Comparison of ENCODE assay signal across 9 mouse cellular contexts in genomic region chr11:71005046-71005445, GRCm38 (mm10). TPM values are rescaled to one million over a fixed set of nuclear protein-coding genes. Genes with fewer than 3 reads are reported as not detected.
A peak's percentile ranks its signal among the peaks of the same experiment; 100 is the strongest.
DNase-seq lines count a peak whose midpoint lies in the region; ATAC-seq and TF ChIP-seq lines count a peak whose summit lies in the region.
"Had no signal": no experiment of that assay in that cellular context is flagged by ENCODE, and none has a peak within 500 bp of the region (broad histone marks: within the 10 kb centered on the region; RNA-seq: fewer than 3 reads in every experiment).

No protein-coding gene starts in this region.

- 62% methylated on average over 5 of the region's 5 CpGs for WGBS in heart, embryonic 14.5 days
- 64% methylated on average over 5 of the region's 5 CpGs for WGBS in hindbrain, embryonic 10.5 days
- WGBS in midbrain, embryonic 11.5 days, result 71% methylated on average over 5 of the region's 5 CpGs

- H3K27ac ChIP-seq in heart, embryonic 14.5 days (replicated peaks in 1 of 2; ENCODE audit: control insufficient read depth in 1 of 2, insufficient read depth in 1 of 2, low read depth in 2 of 2, low read length in 2 of 2), result no peak overlapping the region
- no peak overlapping the region for H3K27ac ChIP-seq in MEL (ENCODE audit: control insufficient read depth, low read depth, low read length)
- H3K27ac ChIP-seq in hindbrain, embryonic 10.5 days, result peak overlapping the region; percentile 86
- no peak overlapping the region for H3K27ac ChIP-seq in midbrain, embryonic 11.5 days (ENCODE audit: low read depth, low read length)

- no peak for TF ChIP-seq CTCF in MEL (IDR thresholded peaks at IDR 0.05 in 2 of 3, conservative IDR thresholded peaks at IDR 0.05 in 1 of 3; ENCODE audit: control insufficient read depth in 1 of 3, insufficient read depth in 1 of 3, low read depth in 2 of 3, low read length in 3 of 3, poor library complexity in 1 of 3, severe bottlenecking in 1 of 3)

- TF ChIP-seq EP300 in MEL (IDR thresholded peaks at IDR 0.05; ENCODE audit: low read depth in 1 of 2, low read length in 2 of 2), result no peak

- TF ChIP-seq RAD21 in MEL (IDR thresholded peaks at IDR 0.05; ENCODE audit: low read depth, low read length), result no peak

- no peak for ATAC-seq in heart, embryonic 14.5 days (ENCODE audit: insufficient number of reproducible peaks, insufficient read depth, low FRiP score, low read depth)
- no peak for ATAC-seq in midbrain, embryonic 11.5 days (ENCODE audit: low FRiP score)
- ATAC-seq in monocyte, adult 5-6 weeks (replicated peaks; ENCODE audit: insufficient number of reproducible peaks, low FRiP score, low TSS enrichment, poor library complexity, severe bottlenecking), result no peak
- ATAC-seq in cerebellum, adult (ENCODE audit: insufficient number of reproducible peaks, low FRiP score, low TSS enrichment), result no peak

- peak overlapping the region; percentile 65 for H3K4me2 ChIP-seq in heart, embryonic 14.5 days (ENCODE audit: low read length)
- H3K4me2 ChIP-seq in midbrain, embryonic 11.5 days, result peak overlapping the region; percentile 42

- TF ChIP-seq POLR2A in MEL (IDR thresholded peaks at IDR 0.05; ENCODE audit: control insufficient read depth in 1 of 2, insufficient read depth in 1 of 2, low read depth in 1 of 2, low read length in 2 of 2, poor library complexity in 1 of 2), result no peak

- H3K36me3 ChIP-seq in heart, embryonic 14.5 days (ENCODE audit: control insufficient read depth, insufficient read depth, low read length), result peaks cover 41% of the 10 kb centered on the region
- peaks cover 5 to 16% of the 10 kb centered on the region in 2 experiments; a peak in 3 of 4 replicates for H3K36me3 ChIP-seq in MEL (ENCODE audit: control insufficient read depth in 1 of 2, insufficient read depth in 2 of 2, low read length in 2 of 2)
- H3K36me3 ChIP-seq in hindbrain, embryonic 10.5 days, result peaks cover 42% of the 10 kb centered on the region
- peaks cover 2% of the 10 kb centered on the region for H3K36me3 ChIP-seq in midbrain, embryonic 11.5 days (ENCODE audit: control insufficient read depth, insufficient read depth, low read length)

- peaks cover 3 to 17% of the 10 kb centered on the region in 2 experiments; a peak in 3 of 4 replicates for H3K4me1 ChIP-seq in heart, embryonic 14.5 days (ENCODE audit: control insufficient read depth in 2 of 2, insufficient read depth in 2 of 2, low read length in 2 of 2)
- peaks cover 0 to 10% of the 10 kb centered on the region in 2 experiments; a peak in 3 of 4 replicates for H3K4me1 ChIP-seq in MEL (ENCODE audit: control insufficient read depth in 1 of 2, insufficient read depth in 2 of 2, low read length in 2 of 2)
- peaks cover 20% of the 10 kb centered on the region for H3K4me1 ChIP-seq in hindbrain, embryonic 10.5 days (replicated peaks)
- H3K4me1 ChIP-seq in midbrain, embryonic 11.5 days (ENCODE audit: control insufficient read depth, insufficient read depth, low read length), result peaks cover 14% of the 10 kb centered on the region

- H3K79me2 ChIP-seq in MEL (ENCODE audit: control insufficient read depth, insufficient read depth, low read length, poor library complexity), result peaks cover 33% of the 10 kb centered on the region

- H3K9me3 ChIP-seq in heart, embryonic 14.5 days (ENCODE audit: control insufficient read depth, low read length), result no peaks in the 10 kb centered on the region
- no peaks in the 10 kb centered on the region for H3K9me3 ChIP-seq in MEL (replicated peaks; ENCODE audit: insufficient read depth, low read length)
- no peaks in the 10 kb centered on the region for H3K9me3 ChIP-seq in hindbrain, embryonic 10.5 days
- no peaks in the 10 kb centered on the region for H3K9me3 ChIP-seq in midbrain, embryonic 11.5 days (ENCODE audit: control insufficient read depth, low read length)

- H3K9ac ChIP-seq in heart, embryonic 14.5 days (ENCODE audit: low read length), result peak overlapping the region; percentile 22
- H3K9ac ChIP-seq in MEL (ENCODE audit: control insufficient read depth, low read depth, low read length, poor library complexity, severe bottlenecking), result peak overlapping the region; percentile 34
- H3K9ac ChIP-seq in midbrain, embryonic 11.5 days (ENCODE audit: low read length), result peak overlapping the region; percentile 27; the same call in 1 of the 2 replicates

- H3K4me3 ChIP-seq in heart, embryonic 14.5 days (ENCODE audit: control insufficient read depth in 1 of 2, insufficient read depth in 1 of 2, low read depth in 1 of 2, low read length in 2 of 2), result peak overlapping the region in 1 of 2 experiments; percentile 86; a peak in 2 of 4 replicates
- peak overlapping the region; percentile 13 to 61; a peak in 3 of 4 replicates for H3K4me3 ChIP-seq in MEL (ENCODE audit: control insufficient read depth in 1 of 2, insufficient read depth in 1 of 2, low read depth in 2 of 2, low read length in 2 of 2)
- H3K4me3 ChIP-seq in hindbrain, embryonic 10.5 days, result peak overlapping the region; percentile 71
- H3K4me3 ChIP-seq in midbrain, embryonic 11.5 days (ENCODE audit: low read depth, low read length), result peak overlapping the region; percentile 89; the same call in 1 of the 2 replicates

- H3K27me3 ChIP-seq in heart, embryonic 14.5 days (ENCODE audit: control insufficient read depth, insufficient read depth, low read length), result no peaks in the 10 kb centered on the region
- no peaks in the 10 kb centered on the region for H3K27me3 ChIP-seq in MEL (ENCODE audit: control insufficient read depth in 1 of 2, insufficient read depth in 2 of 2, low read length in 2 of 2)
- H3K27me3 ChIP-seq in hindbrain, embryonic 10.5 days (ENCODE audit: insufficient read depth, poor library complexity, severe bottlenecking), result no peaks in the 10 kb centered on the region
- H3K27me3 ChIP-seq in midbrain, embryonic 11.5 days (ENCODE audit: control insufficient read depth, insufficient read depth, low read length), result no peaks in the 10 kb centered on the region

- no peak for DNase-seq in heart, adult 18-20 months
- DNase-seq in MEL (ENCODE audit: low read depth, low spot score), result peak; percentile 37
- no peak for DNase-seq in hindbrain, embryonic 10.5 days (ENCODE audit: low spot score)
- DNase-seq in midbrain, embryonic 11.5 days (ENCODE audit: low spot score, missing footprints), result no peak
- DNase-seq in spleen, adult 12 weeks (ENCODE audit: low spot score), result no peak

TF ChIP-seq in MEL, 35 proteins besides CTCF, POLR2A, EP300 and RAD21 (continues in another document):
- TF ChIP-seq TCF12 (IDR thresholded peaks at IDR 0.05; ENCODE audit: low read depth, low read length), result no peak
- TF ChIP-seq SIN3A (IDR thresholded peaks at IDR 0.05; ENCODE audit: low read length), result no peak
- no peak for TF ChIP-seq USF2 (IDR thresholded peaks at IDR 0.05; ENCODE audit: borderline replicate concordance in 1 of 2, insufficient read depth in 1 of 2, low read depth in 1 of 2, low read length in 2 of 2)

RNA-seq across cellular contexts. Expression of gene Dhx33, which starts 0.8 kb away (rescaled TPM):
- polyA plus RNA-seq in heart, embryonic 14.5 days (2014; fragmentation: Nextera tagmentation; extraction: Ambion mirVana), result 13.3 and 13.6 TPM in 2 replicates
- total RNA-seq in heart, adult 18-20 months (2021), result 1 to 10 TPM; 8.1 to 8.4 TPM
- total RNA-seq in MEL (2012; rRNA removed), result 40.2 and 49.8 TPM in 2 replicates
- polyA plus RNA-seq in MEL (2012; ENCODE audit: insufficient read depth in 1 of 2, insufficient read length in 2 of 2, low read depth in 1 of 2, low replicate concordance in 2 of 2, missing spikeins in 1 of 2), result 10 to 100 TPM in 1 of 2 experiments, not detected in 1; 42.6 TPM
- 18.8 and 21.7 TPM in 2 replicates for polyA plus RNA-seq in hindbrain, embryonic 10.5 days (2016; fragmentation: Nextera tagmentation; extraction: Ambion mirVana)
- 15.9 and 16.5 TPM in 2 replicates for polyA plus RNA-seq in midbrain, embryonic 11.5 days (2014; fragmentation: Nextera tagmentation; extraction: Ambion mirVana)
- 11.4 to 25.4 TPM (median 19.8 TPM) in 3 replicates for total RNA-seq in monocyte, adult 5-6 weeks (2017)

RNA-seq across cellular contexts. Expression of gene Mis12, which starts 14.4 kb away (rescaled TPM):
- polyA plus RNA-seq in heart, embryonic 14.5 days (2014; fragmentation: Nextera tagmentation; extraction: Ambion mirVana), result 17.2 and 18.2 TPM in 2 replicates
- total RNA-seq in heart, adult 18-20 months (2021), result 1 to 10 TPM; 7.9 to 8.1 TPM
- total RNA-seq in MEL (2012; rRNA removed), result 27.5 and 34.0 TPM in 2 replicates
- polyA plus RNA-seq in MEL (2012; ENCODE audit: insufficient read depth in 1 of 2, insufficient read length in 2 of 2, low read depth in 1 of 2, low replicate concordance in 2 of 2, missing spikeins in 1 of 2), result 10 to 100 TPM in 1 of 2 experiments, not detected in 1; 17.2 TPM
- polyA plus RNA-seq in hindbrain, embryonic 10.5 days (2016; fragmentation: Nextera tagmentation; extraction: Ambion mirVana), result 50.8 and 62.6 TPM in 2 replicates
- polyA plus RNA-seq in midbrain, embryonic 11.5 days (2014; fragmentation: Nextera tagmentation; extraction: Ambion mirVana), result 56.8 and 57.5 TPM in 2 replicates
- 11.7 to 25.6 TPM (median 16.2 TPM) in 3 replicates for total RNA-seq in monocyte, adult 5-6 weeks (2017)

RNA-seq across cellular contexts. Expression of gene Derl2, which starts 14.6 kb away (rescaled TPM):
- polyA plus RNA-seq in heart, embryonic 14.5 days (2014; fragmentation: Nextera tagmentation; extraction: Ambion mirVana), result 26.7 and 33.0 TPM in 2 replicates
- 10 to 100 TPM; 38.5 to 39.5 TPM for total RNA-seq in heart, adult 18-20 months (2021)
- 27.0 and 32.8 TPM in 2 replicates for total RNA-seq in MEL (2012; rRNA removed)
- 10 to 100 TPM in 1 of 2 experiments, not detected in 1; 32.8 TPM for polyA plus RNA-seq in MEL (2012; ENCODE audit: insufficient read depth in 1 of 2, insufficient read length in 2 of 2, low read depth in 1 of 2, low replicate concordance in 2 of 2, missing spikeins in 1 of 2)
- 33.0 and 33.5 TPM in 2 replicates for polyA plus RNA-seq in hindbrain, embryonic 10.5 days (2016; fragmentation: Nextera tagmentation; extraction: Ambion mirVana)
- polyA plus RNA-seq in midbrain, embryonic 11.5 days (2014; fragmentation: Nextera tagmentation; extraction: Ambion mirVana), result 42.0 and 45.3 TPM in 2 replicates
- total RNA-seq in monocyte, adult 5-6 weeks (2017), result 33.0 to 43.9 TPM (median 42.5 TPM) in 3 replicates

RNA-seq across cellular contexts. Expression of gene C1qbp, which starts 22.2 kb away (rescaled TPM):
- 244 and 246 TPM in 2 replicates for polyA plus RNA-seq in heart, embryonic 14.5 days (2014; fragmentation: Nextera tagmentation; extraction: Ambion mirVana)
- total RNA-seq in heart, adult 18-20 months (2021), result 100 to 1,000 TPM; 215 to 228 TPM
- total RNA-seq in MEL (2012; rRNA removed), result 164 and 188 TPM in 2 replicates
- polyA plus RNA-seq in MEL (2012; ENCODE audit: insufficient read depth in 1 of 2, insufficient read length in 2 of 2, low read depth in 1 of 2, low replicate concordance in 2 of 2, missing spikeins in 1 of 2), result 100 to 1,000 TPM in 1 of 2 experiments, not detected in 1; 614 TPM
- polyA plus RNA-seq in hindbrain, embryonic 10.5 days (2016; fragmentation: Nextera tagmentation; extraction: Ambion mirVana), result 273 and 311 TPM in 2 replicates
- polyA plus RNA-seq in midbrain, embryonic 11.5 days (2014; fragmentation: Nextera tagmentation; extraction: Ambion mirVana), result 246 and 255 TPM in 2 replicates
- total RNA-seq in monocyte, adult 5-6 weeks (2017), result 7.7 to 23.8 TPM (median 11.4 TPM) in 3 replicates

RNA-seq across cellular contexts. Expression of gene 6330403K07Rik, which starts 28.3 kb away (rescaled TPM):
- 6.6 and 16.4 TPM in 2 replicates for polyA plus RNA-seq in heart, embryonic 14.5 days (2014; fragmentation: Nextera tagmentation; extraction: Ambion mirVana)
- total RNA-seq in heart, adult 18-20 months (2021), result under 1 TPM; 0.40 to 0.49 TPM
- 0.10 and 0.15 TPM in 2 replicates for total RNA-seq in MEL (2012; rRNA removed)
- polyA plus RNA-seq in MEL (2012; ENCODE audit: insufficient read depth in 1 of 2, insufficient read length in 2 of 2, low read depth in 1 of 2, low replicate concordance in 2 of 2, missing spikeins in 1 of 2), result under 1 TPM in 1 of 2 experiments, not detected in 1; 0.82 TPM
- polyA plus RNA-seq in hindbrain, embryonic 10.5 days (2016; fragmentation: Nextera tagmentation; extraction: Ambion mirVana), result 141 and 276 TPM in 2 replicates
- polyA plus RNA-seq in midbrain, embryonic 11.5 days (2014; fragmentation: Nextera tagmentation; extraction: Ambion mirVana), result 114 TPM in 2 replicates
- 1.1 TPM in 1 of 3 replicates, not detected in the others for total RNA-seq in monocyte, adult 5-6 weeks (2017)
- total RNA-seq: hematopoietic stem cell, adult 5-6 weeks had no signal
